Comparison of ENCODE assay signal across 8 mouse cellular contexts in genomic region chr3:105893941-105894391, GRCm38 (mm10). TPM values are rescaled to one million over a fixed set of nuclear protein-coding genes. Genes with fewer than 3 reads are reported as not detected.
DNase-seq lines count a peak whose midpoint lies in the region; ATAC-seq and TF ChIP-seq lines count a peak whose summit lies in the region.

No protein-coding gene starts in this region.

- peak; percentile 23; the same call in 1 of the 2 replicates for ATAC-seq in embryonic facial prominence, embryonic 14.5 days (ENCODE audit: low read depth)
- 0 out of 2 replicates have a peak, but pooled peaks have one; percentile 19 for ATAC-seq in intestine, embryonic 14.5 days (replicated peaks; ENCODE audit: low FRiP score, low TSS enrichment, low read depth)
- no peak for ATAC-seq in liver, postnatal 0 days
- ATAC-seq in hindbrain, embryonic 16.5 days = no peak
- ATAC-seq in forebrain, embryonic 13.5 days = no peak

- H3K4me3 ChIP-seq in CH12.LX (replicated peaks in 1 of 3; ENCODE audit: low read depth in 2 of 3, low read length in 2 of 3, poor library complexity in 1 of 3) = peak overlapping the region; percentile 12 to 67 (median 53)
- H3K4me3 ChIP-seq in embryonic facial prominence, embryonic 14.5 days (ENCODE audit: low read depth, low read length) = no peak overlapping the region
- no peak overlapping the region for H3K4me3 ChIP-seq in intestine, embryonic 14.5 days (ENCODE audit: low read depth, low read length)
- no peak overlapping the region for H3K4me3 ChIP-seq in liver, postnatal 0 days (ENCODE audit: low read depth, low read length)
- H3K4me3 ChIP-seq in hindbrain, embryonic 16.5 days (ENCODE audit: low read length) = no peak overlapping the region
- no peak overlapping the region for H3K4me3 ChIP-seq in forebrain, embryonic 13.5 days

- H3K4me1 ChIP-seq in CH12.LX (ENCODE audit: control insufficient read depth in 1 of 2, insufficient read depth in 2 of 2) = peaks cover 8 to 46% of the 10 kb centered on the region in 2 experiments
- peaks cover 21% of the 10 kb centered on the region for H3K4me1 ChIP-seq in embryonic facial prominence, embryonic 14.5 days (ENCODE audit: control insufficient read depth, insufficient read depth, low read length)
- peaks cover 25% of the 10 kb centered on the region for H3K4me1 ChIP-seq in intestine, embryonic 14.5 days (replicated peaks; ENCODE audit: control insufficient read depth, insufficient read depth, low read length)
- peaks cover 40% of the 10 kb centered on the region for H3K4me1 ChIP-seq in liver, postnatal 0 days (ENCODE audit: insufficient read depth)
- H3K4me1 ChIP-seq in hindbrain, embryonic 16.5 days (ENCODE audit: control insufficient read depth, insufficient read depth, low read depth, low read length) = no peaks in the 10 kb centered on the region
- H3K4me1 ChIP-seq in forebrain, embryonic 13.5 days = peaks cover 10% of the 10 kb centered on the region

- TF ChIP-seq RAD21 in CH12.LX (IDR thresholded peaks at IDR 0.05; ENCODE audit: low read depth, low read length) = no peak; the same call in none of the 2 replicates

- in situ Hi-C loops in CH12.LX (cut with MboI; ENCODE audit: low pct_ligation_motif_present, low pct_unique_long_range_greater_than_20kb, low sequenced_read_pairs) = loop anchor here (5.0 kb wide), 1 partner anchor 72 kb away; no protein-coding TSS in a partner anchor

- no peak for TF ChIP-seq CTCF in CH12.LX (conservative IDR thresholded peaks at IDR 0.05 in 1 of 2, IDR thresholded peaks at IDR 0.05 in 1 of 2; ENCODE audit: low read depth in 2 of 2, low read length in 2 of 2)
- TF ChIP-seq CTCF in liver, postnatal 0 days (IDR thresholded peaks at IDR 0.05; ENCODE audit: low read depth) = no peak

- no peaks in the 10 kb centered on the region for H3K79me2 ChIP-seq in CH12.LX (replicated peaks; ENCODE audit: control insufficient read depth, extremely low read depth, insufficient read depth, poor library complexity, severe bottlenecking)

- no peak for TF ChIP-seq POLR2A in CH12.LX (IDR thresholded peaks at IDR 0.05; ENCODE audit: low read depth, low read length)

- peak overlapping the region; percentile 97 for H3K27ac ChIP-seq in CH12.LX (ENCODE audit: insufficient read depth, low read depth)
- H3K27ac ChIP-seq in embryonic facial prominence, embryonic 14.5 days (replicated peaks; ENCODE audit: low read depth, low read length) = no peak overlapping the region
- H3K27ac ChIP-seq in intestine, embryonic 14.5 days (ENCODE audit: low read depth) = peak overlapping the region; percentile 33; the same call in 1 of the 2 replicates
- peak overlapping the region; percentile 95 for H3K27ac ChIP-seq in liver, postnatal 0 days (ENCODE audit: low read depth)
- no peak overlapping the region for H3K27ac ChIP-seq in hindbrain, embryonic 16.5 days (ENCODE audit: low read depth, low read length)
- no peak overlapping the region for H3K27ac ChIP-seq in forebrain, embryonic 13.5 days

- no peaks in the 10 kb centered on the region for H3K27me3 ChIP-seq in CH12.LX (replicated peaks)
- H3K27me3 ChIP-seq in embryonic facial prominence, embryonic 14.5 days (replicated peaks; ENCODE audit: control insufficient read depth, insufficient read depth, low read length) = no peaks in the 10 kb centered on the region
- no peaks in the 10 kb centered on the region for H3K27me3 ChIP-seq in intestine, embryonic 14.5 days (replicated peaks; ENCODE audit: control insufficient read depth, insufficient read depth, low read length)
- H3K27me3 ChIP-seq in liver, postnatal 0 days (ENCODE audit: insufficient read depth, low read length) = no peaks in the 10 kb centered on the region
- H3K27me3 ChIP-seq in hindbrain, embryonic 16.5 days (replicated peaks; ENCODE audit: control insufficient read depth, insufficient read depth, low read length) = no peaks in the 10 kb centered on the region
- no peaks in the 10 kb centered on the region for H3K27me3 ChIP-seq in forebrain, embryonic 13.5 days

- H3K36me3 ChIP-seq in CH12.LX (replicated peaks in 1 of 2; ENCODE audit: control insufficient read depth in 1 of 2, insufficient read depth in 1 of 2, low read length in 1 of 2) = no peaks in the 10 kb centered on the region
- H3K36me3 ChIP-seq in embryonic facial prominence, embryonic 14.5 days (ENCODE audit: control insufficient read depth, insufficient read depth, low read length) = no peaks in the 10 kb centered on the region
- no peaks in the 10 kb centered on the region for H3K36me3 ChIP-seq in intestine, embryonic 14.5 days (ENCODE audit: control insufficient read depth, insufficient read depth, low read length)
- no peaks in the 10 kb centered on the region for H3K36me3 ChIP-seq in liver, postnatal 0 days (replicated peaks; ENCODE audit: insufficient read depth, low read length)
- no peaks in the 10 kb centered on the region for H3K36me3 ChIP-seq in hindbrain, embryonic 16.5 days (ENCODE audit: control insufficient read depth, insufficient read depth, low read length)
- no peaks in the 10 kb centered on the region for H3K36me3 ChIP-seq in forebrain, embryonic 13.5 days (ENCODE audit: poor library complexity, severe bottlenecking)

- dilution Hi-C loops in CH12.LX (cut with MboI; ENCODE audit: extremely low pct_ligation_motif_present, extremely low pct_unique_long_range_greater_than_20kb, low sequenced_read_pairs) = no loop called here

- peak overlapping the region; percentile 93 for H3K9ac ChIP-seq in CH12.LX (ENCODE audit: insufficient read depth, low read depth)
- no peak overlapping the region for H3K9ac ChIP-seq in embryonic facial prominence, embryonic 14.5 days (ENCODE audit: low read depth, low read length)
- H3K9ac ChIP-seq in intestine, embryonic 14.5 days (ENCODE audit: low read length) = no peak overlapping the region
- H3K9ac ChIP-seq in liver, postnatal 0 days (replicated peaks) = 0 out of 2 replicates have a peak overlapping the region, but pooled peaks have one; percentile 26
- no peak overlapping the region for H3K9ac ChIP-seq in hindbrain, embryonic 16.5 days (ENCODE audit: low read depth, low read length)
- no peak overlapping the region for H3K9ac ChIP-seq in forebrain, embryonic 13.5 days

- TF ChIP-seq EP300 in CH12.LX (IDR thresholded peaks at IDR 0.05; ENCODE audit: low read length) = peak; percentile 81
- no peak for TF ChIP-seq EP300 in liver, postnatal 0 days (IDR thresholded peaks at IDR 0.05; ENCODE audit: low read depth)

- peak; percentile 15 for DNase-seq in cerebellum, adult 9-10 months
- no peak for DNase-seq in cerebellum, postnatal 36 days
- DNase-seq in CH12.LX (ENCODE audit: extremely low read depth) = peak; percentile 67
- DNase-seq in embryonic facial prominence, embryonic 14.5 days (ENCODE audit: low spot score) = peak; percentile 45
- DNase-seq in intestine, embryonic 14.5 days (ENCODE audit: low spot score) = peak; percentile 49
- peak; percentile 36 for DNase-seq in liver, postnatal 0 days

- 30% methylated on average over 6 of the region's 6 CpGs for WGBS in embryonic facial prominence, embryonic 14.5 days
- WGBS in intestine, embryonic 14.5 days = 45% methylated on average over 6 of the region's 6 CpGs
- 36% methylated on average over 6 of the region's 6 CpGs for WGBS in liver, postnatal 0 days (ENCODE audit: insufficient replicate concordance)
- whole genome bisulfite sequencing in hindbrain, embryonic 16.5 days = 66% methylated on average over 6 of the region's 6 CpGs
- 81% methylated on average over 6 of the region's 6 CpGs for WGBS in forebrain, embryonic 13.5 days

- peak overlapping the region; percentile 48 for H3K4me2 ChIP-seq in CH12.LX (ENCODE audit: insufficient read depth, low read depth, poor library complexity, severe bottlenecking)
- no peak overlapping the region for H3K4me2 ChIP-seq in embryonic facial prominence, embryonic 14.5 days (ENCODE audit: low read depth, low read length)
- no peak overlapping the region for H3K4me2 ChIP-seq in intestine, embryonic 14.5 days (ENCODE audit: low read length)
- peak overlapping the region; percentile 42 for H3K4me2 ChIP-seq in liver, postnatal 0 days (ENCODE audit: low read depth, low read length)
- no peak overlapping the region for H3K4me2 ChIP-seq in hindbrain, embryonic 16.5 days (ENCODE audit: low read length)
- H3K4me2 ChIP-seq in forebrain, embryonic 13.5 days = no peak overlapping the region

- peaks cover 3% of the 10 kb centered on the region for H3K9me3 ChIP-seq in CH12.LX (replicated peaks; ENCODE audit: low read length)
- no peaks in the 10 kb centered on the region for H3K9me3 ChIP-seq in embryonic facial prominence, embryonic 14.5 days (ENCODE audit: control insufficient read depth, low read length)
- H3K9me3 ChIP-seq in intestine, embryonic 14.5 days (ENCODE audit: control insufficient read depth, low read length) = no peaks in the 10 kb centered on the region
- H3K9me3 ChIP-seq in liver, postnatal 0 days (ENCODE audit: low read length) = no peaks in the 10 kb centered on the region
- H3K9me3 ChIP-seq in hindbrain, embryonic 16.5 days (ENCODE audit: control insufficient read depth, low read length) = no peaks in the 10 kb centered on the region
- no peaks in the 10 kb centered on the region for H3K9me3 ChIP-seq in forebrain, embryonic 13.5 days (replicated peaks)

RNA-seq across cellular contexts. Expression of gene Tmigd3, which starts 23.3 kb away (rescaled TPM):
- 0.25 TPM in 1 of 2 replicates, not detected in the other for total RNA-seq in CH12.LX (2012; rRNA removed)
- not detected in 2 replicates for total RNA-seq in CH12.LX (2014; rRNA removed)
- 1.3 TPM in 1 of 2 replicates, not detected in the other for polyA plus RNA-seq in CH12.LX (2012; ENCODE audit: insufficient read length, low read depth)
- polyA plus RNA-seq in embryonic facial prominence, embryonic 14.5 days (2014; fragmentation: Nextera tagmentation; extraction: Ambion mirVana) = 0.68 and 0.89 TPM in 2 replicates
- polyA plus RNA-seq in intestine, embryonic 14.5 days (2014; fragmentation: Nextera tagmentation; extraction: Ambion mirVana) = 0.18 TPM in 1 of 2 replicates, not detected in the other
- polyA plus RNA-seq in liver, postnatal 0 days (2015; fragmentation: Nextera tagmentation; extraction: Ambion mirVana) = 0.13 TPM in 1 of 2 replicates, not detected in the other
- polyA plus RNA-seq in hindbrain, embryonic 16.5 days (2015; fragmentation: Nextera tagmentation; extraction: Ambion mirVana) = not detected in 2 replicates
- not detected in 2 replicates for polyA plus RNA-seq in forebrain, embryonic 13.5 days (2015; fragmentation: Nextera tagmentation; extraction: Ambion mirVana)

RNA-seq across cellular contexts. Expression of gene Adora3, which starts 23.3 kb away (rescaled TPM):
- total RNA-seq in CH12.LX (2012; rRNA removed) (1.1 and 1.2 TPM in 2 replicates), CH12.LX (2014; rRNA removed) (0.54 and 0.73 TPM in 2 replicates)
- polyA plus RNA-seq in CH12.LX (2012; ENCODE audit: insufficient read length, low read depth) = 1.3 and 1.4 TPM in 2 replicates
- 1.4 and 3.0 TPM in 2 replicates for polyA plus RNA-seq in embryonic facial prominence, embryonic 14.5 days (2014; fragmentation: Nextera tagmentation; extraction: Ambion mirVana)
- polyA plus RNA-seq in intestine, embryonic 14.5 days (2014; fragmentation: Nextera tagmentation; extraction: Ambion mirVana) = 0.17 TPM in 1 of 2 replicates, not detected in the other
- 0.62 and 0.92 TPM in 2 replicates for polyA plus RNA-seq in liver, postnatal 0 days (2015; fragmentation: Nextera tagmentation; extraction: Ambion mirVana)
- polyA plus RNA-seq in hindbrain, embryonic 16.5 days (2015; fragmentation: Nextera tagmentation; extraction: Ambion mirVana) = 0.12 and 0.26 TPM in 2 replicates
- 0.12 and 0.14 TPM in 2 replicates for polyA plus RNA-seq in forebrain, embryonic 13.5 days (2015; fragmentation: Nextera tagmentation; extraction: Ambion mirVana)

RNA-seq across cellular contexts. Expression of gene I830077J02Rik, which starts 38.5 kb away (rescaled TPM):
- total RNA-seq in CH12.LX (2012; rRNA removed) (0.84 and 1.3 TPM in 2 replicates), CH12.LX (2014; rRNA removed) (2.9 and 3.2 TPM in 2 replicates)
- 8.3 and 10.2 TPM in 2 replicates for polyA plus RNA-seq in CH12.LX (2012; ENCODE audit: insufficient read length, low read depth)
- 0.47 and 0.70 TPM in 2 replicates for polyA plus RNA-seq in embryonic facial prominence, embryonic 14.5 days (2014; fragmentation: Nextera tagmentation; extraction: Ambion mirVana)
- polyA plus RNA-seq in intestine, embryonic 14.5 days (2014; fragmentation: Nextera tagmentation; extraction: Ambion mirVana) = 1.1 and 1.2 TPM in 2 replicates
- 3.9 and 5.4 TPM in 2 replicates for polyA plus RNA-seq in liver, postnatal 0 days (2015; fragmentation: Nextera tagmentation; extraction: Ambion mirVana)
- polyA plus RNA-seq in hindbrain, embryonic 16.5 days (2015; fragmentation: Nextera tagmentation; extraction: Ambion mirVana) = 0.19 and 0.40 TPM in 2 replicates
- polyA plus RNA-seq in forebrain, embryonic 13.5 days (2015; fragmentation: Nextera tagmentation; extraction: Ambion mirVana) = 0.21 and 0.28 TPM in 2 replicates

Comparison
In these comparisons a context has a peak if more than half of its experiments do, and no peak if none do; other contexts are left out.
1. DNase-seq: peak in cerebellum, adult 9-10 months (single experiment), CH12.LX (single experiment), embryonic facial prominence, embryonic 14.5 days (single experiment), intestine, embryonic 14.5 days (single experiment) and liver, postnatal 0 days (single experiment); none in cerebellum, postnatal 36 days (0 of 2).
2. H3K27ac ChIP-seq: peak in CH12.LX (single experiment), intestine, embryonic 14.5 days (single experiment) and liver, postnatal 0 days (single experiment); none in embryonic facial prominence, embryonic 14.5 days (single experiment), hindbrain, embryonic 16.5 days (single experiment) and forebrain, embryonic 13.5 days (single experiment).
3. H3K4me2 ChIP-seq: peak in CH12.LX (single experiment) and liver, postnatal 0 days (single experiment); none in embryonic facial prominence, embryonic 14.5 days (single experiment), intestine, embryonic 14.5 days (single experiment), hindbrain, embryonic 16.5 days (single experiment) and forebrain, embryonic 13.5 days (single experiment).
4. H3K4me3 ChIP-seq: peak in CH12.LX (3 of 3); none in embryonic facial prominence, embryonic 14.5 days (single experiment), intestine, embryonic 14.5 days (single experiment), liver, postnatal 0 days (single experiment), hindbrain, embryonic 16.5 days (single experiment) and forebrain, embryonic 13.5 days (single experiment).
5. H3K9ac ChIP-seq: peak in CH12.LX (single experiment) and liver, postnatal 0 days (single experiment); none in embryonic facial prominence, embryonic 14.5 days (single experiment), intestine, embryonic 14.5 days (single experiment), hindbrain, embryonic 16.5 days (single experiment) and forebrain, embryonic 13.5 days (single experiment).
6. ATAC-seq: peak in embryonic facial prominence, embryonic 14.5 days (single experiment) and intestine, embryonic 14.5 days (single experiment); none in liver, postnatal 0 days (single experiment), hindbrain, embryonic 16.5 days (single experiment) and forebrain, embryonic 13.5 days (single experiment).